Mouse (Mus musculus) CD4-positive naive resting alpha-beta T cell, adult 57 days (primary cell): ENCODE measurements around the gene Myh4. TPM values are rescaled to one million over a fixed set of nuclear protein-coding genes. Genes with fewer than 3 reads are reported as not detected.

ENCODE experiments used
- total RNA-seq: library from RNA; stranded (reverse); gene quantifications from one replicate; pipeline ENCODE4 v1.2.4, GENCODE M21; 2023

Myh4 gene
- total RNA-seq, result not detected

GRCm38 (mm10) chr11:67237481-67238079 is at the start of gene Myh4:
Gene Myh4, plus strand, starts transcription at chr11:67238029.

GRCm38 (mm10) chr11:67199752-67200151 is 38.1 kb upstream of the Myh4 start, which contains the start of gene Myh1:
Gene Myh1, plus strand, starts transcription at chr11:67200052.

GRCm38 (mm10) chr11:67276601-67277174 is 38.9 kb downstream of the Myh4 start, which contains the start of gene Myh8:
Gene Myh8, plus strand, starts transcription at chr11:67277124.

Other genes with a start within 250 kb of the Myh4 start
- 0.68 TPM for gene Tmem220, start 212.9 kb upstream of the Myh4 start, total RNA-seq
- 40.6 TPM for gene Adprm, start 185.4 kb upstream of the Myh4 start, total RNA-seq
- 12.4 TPM for gene Sco1, start 185.4 kb upstream of the Myh4 start, total RNA-seq
- 0.18 TPM for gene Myh3, start 159.7 kb upstream of the Myh4 start, total RNA-seq
- gene Myh2, start 67.0 kb upstream of the Myh4 start, total RNA-seq, result not detected
- not detected for gene Myh1, start 38.0 kb upstream of the Myh4 start, total RNA-seq
- gene Myh8, start 39.1 kb downstream of the Myh4 start, total RNA-seq, result not detected
- not detected for gene Myh13, start 83.6 kb downstream of the Myh4 start, total RNA-seq
- gene Gas7, start 217.4 kb downstream of the Myh4 start, total RNA-seq, result 0.89 TPM